Mouse (Mus musculus) adrenal gland, adult 10 weeks (tissue): ENCODE data around the gene Lrp1. TPM values are rescaled to one million over a fixed set of nuclear protein-coding genes. Genes with fewer than 3 reads are reported as not detected.

ENCODE experiments used
- polyA plus RNA-seq: library from polyadenylated mRNA; stranded (reverse); fragments of 350-450 nt; fragmentation: Illumina TruSeq; extraction: RNeasy Lipid Tissue Mini Kit (QIAGEN cat#74804); gene quantifications from one replicate; pipeline ENCODE4 v1.2.3, GENCODE M21; 2014; ENCODE audit warnings: low read depth, low replicate concordance

The Lrp1 gene
- polyA plus RNA-seq, result 6.5 TPM

DNA sequence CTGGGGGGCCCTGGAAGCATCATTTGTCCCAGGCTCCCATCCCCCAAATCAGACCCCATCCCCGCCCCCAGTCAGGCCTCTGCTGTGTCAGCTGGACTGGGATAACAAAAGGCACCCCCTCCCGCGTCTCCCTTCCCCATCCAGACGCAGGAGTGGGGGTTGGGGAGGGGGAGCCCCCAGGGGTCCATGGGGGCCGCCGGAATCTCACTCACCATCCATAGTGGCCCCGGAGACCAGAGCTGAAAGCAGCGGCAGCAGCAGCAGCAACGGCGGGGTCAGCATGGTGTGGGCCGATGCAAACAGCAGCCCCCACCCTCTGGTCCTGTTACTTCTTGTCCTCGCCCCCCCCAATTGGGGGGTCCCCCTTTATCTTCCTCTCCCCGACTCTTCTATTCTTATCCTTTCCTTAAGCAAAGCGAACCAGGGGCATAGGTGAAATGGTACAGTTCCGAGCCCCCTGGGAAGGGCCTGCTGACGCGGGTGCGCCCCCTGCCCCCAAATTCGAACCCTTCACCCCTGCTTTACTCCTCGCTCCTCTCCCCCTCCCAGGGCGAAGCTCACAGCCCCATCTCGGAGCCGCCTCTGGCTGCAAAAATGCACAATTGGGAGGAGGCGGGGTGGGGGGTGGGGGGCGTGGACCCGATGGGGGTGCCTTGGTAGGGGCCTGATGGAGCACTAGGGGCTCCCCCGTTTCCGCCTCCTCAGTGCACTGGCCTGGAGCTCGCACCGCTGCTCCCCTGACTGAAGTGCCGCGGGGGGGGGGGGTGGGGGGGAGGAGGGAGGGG lies at the start of gene Lrp1:
Gene Lrp1, minus strand, starts transcription at position 743 of the 785 bp plus-strand sequence.

GRCm38 (mm10) chr10:127668093-127669050 lies 47.4 kb upstream of the Lrp1 start, which contains the start of gene Nab2:
Gene Nab2, minus strand, starts transcription at chr10:127668568.

GRCm38 (mm10) chr10:127666501-127667268 lies 45.7 kb upstream of the Lrp1 start, which contains the start of gene Nemp1:
Gene Nemp1, plus strand, starts transcription at chr10:127666901.

DNA sequence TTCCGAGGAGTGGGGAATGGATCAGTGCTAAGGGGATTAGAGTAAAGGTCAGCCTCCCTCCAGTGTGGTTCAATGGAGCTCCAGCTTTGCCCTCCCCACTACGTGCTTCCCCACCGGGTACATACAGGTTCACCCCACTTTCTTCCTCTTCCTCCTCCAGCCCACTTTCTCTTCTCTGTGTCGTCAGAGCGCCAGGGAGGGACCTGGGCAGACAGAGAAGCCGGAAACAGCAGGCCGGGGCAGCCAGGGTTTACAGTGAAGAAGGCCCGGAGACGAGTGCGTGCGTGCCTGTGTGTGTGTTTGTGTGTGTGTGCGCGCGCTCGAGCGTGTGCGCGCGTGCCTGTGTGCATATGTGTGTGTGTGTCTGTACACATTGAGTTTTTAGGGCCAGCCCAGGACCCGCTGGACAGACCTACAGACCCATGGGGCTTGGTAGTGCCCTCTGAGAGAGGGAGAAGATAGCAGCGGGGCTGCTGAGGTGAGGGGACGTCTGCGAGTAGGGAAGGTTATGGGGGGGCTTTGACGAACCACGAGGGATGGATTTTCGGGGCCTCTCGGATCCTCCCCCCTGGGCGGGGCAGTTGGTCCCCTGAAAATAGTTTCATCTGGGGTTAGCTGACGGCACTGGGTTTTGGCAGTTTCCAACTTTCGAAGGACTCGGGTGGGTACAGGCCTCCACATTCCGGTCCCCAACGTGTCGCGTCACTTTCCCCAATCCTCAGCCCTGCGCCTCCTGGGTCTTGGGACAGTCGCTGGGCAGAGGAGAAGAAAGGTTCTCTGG lies 22.0 kb upstream of the Lrp1 start, which contains the start of gene Stat6:
Gene Stat6, plus strand, starts transcription at position 215 of the 781 bp plus-strand sequence.

DNA sequence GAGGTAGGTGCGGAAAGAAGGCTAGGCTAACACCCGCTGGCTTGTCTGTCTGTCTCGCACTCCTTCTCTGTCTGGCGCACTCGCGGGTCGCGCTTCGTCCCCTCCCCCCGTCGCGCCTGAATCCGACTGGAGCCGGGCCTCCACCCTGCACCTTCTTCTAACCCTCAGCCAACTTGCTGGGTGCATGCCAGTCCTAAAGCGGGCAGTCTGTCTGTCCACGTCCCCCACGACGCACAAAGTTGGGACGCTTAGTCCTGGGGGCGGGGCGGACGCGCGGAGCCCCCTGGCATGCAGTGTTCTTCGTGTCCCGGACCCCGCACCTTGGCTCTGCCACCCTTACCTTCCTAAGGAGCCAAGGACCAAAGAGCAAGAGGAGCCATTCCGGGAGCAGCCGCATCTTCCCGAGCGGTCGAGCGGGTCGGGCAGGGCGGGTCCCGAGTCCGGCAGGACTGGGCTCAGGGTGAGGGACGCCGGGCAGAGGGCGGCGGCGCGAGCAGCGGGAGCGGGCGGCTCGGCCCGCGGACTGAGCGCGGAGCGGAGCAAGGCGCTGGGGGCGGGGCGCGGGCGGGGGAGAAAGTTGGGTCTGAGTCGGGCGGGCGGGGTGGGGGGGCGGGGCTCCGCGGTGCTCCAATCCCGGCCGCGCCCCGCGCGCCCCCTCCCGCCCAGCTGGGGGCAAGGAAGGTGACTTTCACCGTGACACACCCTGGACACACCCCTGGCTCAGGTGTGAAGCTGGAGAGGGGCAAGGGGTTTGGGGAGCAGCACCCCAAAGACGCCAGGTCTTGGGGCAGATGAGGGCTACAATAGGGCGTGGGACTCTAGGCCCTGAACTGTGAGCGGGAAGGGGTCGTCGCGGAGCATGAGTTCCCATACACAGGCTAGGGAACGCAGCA lies 86.7 kb downstream of the Lrp1 start, which contains the start of gene Nxph4:
Gene Nxph4, minus strand, starts transcription at position 524 of the 893 bp plus-strand sequence.

GRCm38 (mm10) chr10:127522088-127522581 lies 98.8 kb downstream of the Lrp1 start, which contains the start of gene Shmt2:
Gene Shmt2, minus strand, starts transcription at chr10:127522444.

DNA sequence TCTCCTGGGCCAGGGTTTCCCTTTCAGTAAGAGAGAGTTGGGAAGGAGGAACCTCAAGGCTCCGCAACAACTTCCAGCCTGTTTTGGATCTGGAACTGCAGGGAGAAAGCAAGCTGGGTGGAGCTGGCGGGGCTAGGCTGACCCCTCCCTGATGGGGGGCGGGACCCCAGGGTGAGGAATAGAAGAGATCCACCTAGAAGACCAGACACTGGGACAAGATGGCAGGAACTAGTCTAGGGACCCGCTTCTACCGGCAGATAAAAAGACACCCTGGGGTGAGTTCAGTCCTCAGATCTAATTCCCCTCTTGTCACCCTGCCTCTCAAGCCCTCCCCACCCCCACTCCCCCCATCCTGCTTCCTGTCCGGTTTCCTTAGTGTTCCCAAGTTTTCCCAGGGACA lies 106.2 kb downstream of the Lrp1 start, which contains the start of gene Ndufa4l2:
Gene Ndufa4l2, plus strand, starts transcription at position 204 of the 400 bp plus-strand sequence.

GRCm38 (mm10) chr10:127500894-127501893 lies 119.8 kb downstream of the Lrp1 start, which contains the start of gene Stac3:
Gene Stac3, plus strand, starts transcription at chr10:127501686.

Other genes starting within 250 kb of the Lrp1 start
- 216 TPM for gene R3hdm2, start 240.8 kb downstream of the Lrp1 start, polyA plus RNA-seq
- gene Stac3, start 119.5 kb downstream of the Lrp1 start, polyA plus RNA-seq, result not detected
- 2.6 TPM for gene Ndufa4l2, start 106.2 kb downstream of the Lrp1 start, polyA plus RNA-seq
- 2.1 TPM for gene Shmt2, start 98.7 kb downstream of the Lrp1 start, polyA plus RNA-seq
- gene Nxph4, start 86.6 kb downstream of the Lrp1 start, polyA plus RNA-seq, result not detected
- gene Stat6, start 21.8 kb upstream of the Lrp1 start, polyA plus RNA-seq, result 42.6 TPM
- gene Nemp1, start 45.8 kb upstream of the Lrp1 start, polyA plus RNA-seq, result 12.3 TPM
- gene Nab2, start 47.4 kb upstream of the Lrp1 start, polyA plus RNA-seq, result 3.4 TPM
- gene Myo1a, start 84.0 kb upstream of the Lrp1 start, polyA plus RNA-seq, result 0.41 TPM
- gene Tac2, start 103.3 kb upstream of the Lrp1 start, polyA plus RNA-seq, result not detected
- gene Zbtb39, start 118.4 kb upstream of the Lrp1 start, polyA plus RNA-seq, result 3.3 TPM
- 2.9 TPM for gene Gpr182, start 130.6 kb upstream of the Lrp1 start, polyA plus RNA-seq
- gene Rdh1, start 138.6 kb upstream of the Lrp1 start, polyA plus RNA-seq, result 6.2 TPM
- not detected for gene Rdh16f1, start 138.6 kb upstream of the Lrp1 start, polyA plus RNA-seq
- 5.9 TPM for gene Rdh9, start 155.2 kb upstream of the Lrp1 start, polyA plus RNA-seq
- gene Rdh16, start 180.0 kb upstream of the Lrp1 start, polyA plus RNA-seq, result 0.29 TPM
- gene Rdh19, start 228.8 kb upstream of the Lrp1 start, polyA plus RNA-seq, result not detected
- not detected for gene Rdh16f2, start 245.3 kb upstream of the Lrp1 start, polyA plus RNA-seq